15 mouse cellular contexts compared by ENCODE assay signal in genomic region chr16:32559493-32559892, GRCm38 (mm10).
"Had no signal": no experiment of that assay in that cellular context is flagged by ENCODE, and none has a peak within 500 bp of the region (broad histone marks: within the 10 kb centered on the region; RNA-seq: fewer than 3 reads in every experiment).

No protein-coding gene starts in this region.

- H3K4me3 ChIP-seq: layer of hippocampus, adult 2 months; limb, embryonic 12.5 days; lung, embryonic 15.5 days; midbrain, embryonic 12.5 days; neural tube, embryonic 13.5 days had no signal

- H3K27ac ChIP-seq: layer of hippocampus, adult 2 months; limb, embryonic 12.5 days; lung, embryonic 15.5 days; midbrain, embryonic 12.5 days; neural tube, embryonic 13.5 days had no signal

- H3K9me3 ChIP-seq: limb, embryonic 12.5 days; lung, embryonic 15.5 days; midbrain, embryonic 12.5 days; neural tube, embryonic 13.5 days had no signal

- H3K4me2 ChIP-seq: limb, embryonic 12.5 days; lung, embryonic 15.5 days; midbrain, embryonic 12.5 days; neural tube, embryonic 13.5 days had no signal

- H3K9ac ChIP-seq: limb, embryonic 12.5 days; lung, embryonic 15.5 days; midbrain, embryonic 12.5 days; neural tube, embryonic 13.5 days had no signal

- DNase-seq: liver; lung, postnatal 14 days; retina, postnatal 1 day; right cerebral cortex, postnatal 4 days; spleen, adult 18-20 months; thymus, adult 18-20 months; thymus, postnatal 14 days had no signal

- H3K27me3 ChIP-seq: limb, embryonic 12.5 days; lung, embryonic 15.5 days; midbrain, embryonic 12.5 days; neural tube, embryonic 13.5 days had no signal

- H3K36me3 ChIP-seq: limb, embryonic 12.5 days; lung, embryonic 15.5 days; midbrain, embryonic 12.5 days; neural tube, embryonic 13.5 days had no signal

- ATAC-seq: hindbrain, embryonic 16.5 days; inflammation-experienced regulatory T-cells, adult 6 months; midbrain, embryonic 16.5 days had no signal

- H3K4me1 ChIP-seq: limb, embryonic 12.5 days; lung, embryonic 15.5 days; midbrain, embryonic 12.5 days; neural tube, embryonic 13.5 days had no signal
